Mouse (Mus musculus) erythroblast, embryonic 14.5 days (primary cell): ENCODE measurements around the gene Cryzl1.

Experiments
- GATA1 ChIP-seq: IDR thresholded peaks from 2 replicates; pipeline ENCODE4 v1.6.1; 2012; ENCODE audit warnings: low read length, inconsistent platforms, mixed read lengths
- TAL1 ChIP-seq: IDR thresholded peaks from 3 replicates; pipeline ENCODE4 v1.6.1; 2012; ENCODE audit warnings: low read length, inconsistent platforms, mixed read lengths

DNA sequence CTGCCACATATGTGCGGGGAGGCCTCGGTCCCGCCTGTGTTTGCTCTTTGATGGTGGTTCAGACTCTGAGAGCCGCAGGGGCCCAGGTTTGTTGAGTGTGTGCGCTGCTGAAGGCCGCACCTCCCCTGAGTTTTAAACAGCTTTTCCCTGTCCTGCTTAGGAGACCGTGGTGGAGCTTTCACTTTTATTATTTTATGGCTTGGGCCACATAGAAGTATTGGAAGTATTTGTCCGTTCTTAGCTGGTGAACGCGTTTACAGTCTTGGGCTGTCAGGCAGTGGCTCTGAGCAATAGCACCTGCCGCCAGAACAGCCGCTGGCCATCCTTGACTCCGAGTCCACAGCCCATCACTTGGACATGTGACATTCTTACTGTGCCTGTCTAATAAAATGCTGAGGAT, 26.9 kb downstream of the Cryzl1 start:
- TF ChIP-seq TAL1, result no peak
- TF ChIP-seq GATA1, result no peak
